24 mouse cellular contexts compared by ENCODE assay signal in the genomic region with DNA sequence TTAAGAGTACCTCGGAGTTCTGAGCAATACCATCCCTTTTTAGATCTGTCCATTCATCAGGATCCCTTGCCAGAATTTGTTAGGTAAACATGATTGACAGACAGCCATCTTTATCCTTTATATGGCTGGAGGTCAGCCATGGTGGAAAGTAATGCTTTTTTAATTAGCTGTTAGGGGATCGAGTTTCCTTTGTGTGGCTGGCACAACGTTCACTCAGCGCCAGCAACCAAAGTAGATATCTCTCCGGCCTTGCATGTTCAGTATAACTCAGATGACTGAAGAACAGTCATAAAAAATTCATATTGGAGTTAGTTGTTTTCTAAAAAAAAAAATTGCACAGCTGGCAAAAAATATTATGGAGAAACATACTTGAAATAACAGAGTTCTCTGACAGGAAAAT.
DNase-seq lines count a peak whose midpoint lies in the region; ATAC-seq and TF ChIP-seq lines count a peak whose summit lies in the region.
"Had no signal": no experiment of that assay in that cellular context is flagged by ENCODE, and none has a peak within 500 bp of the region (broad histone marks: within the 10 kb centered on the region; RNA-seq: fewer than 3 reads in every experiment).

No protein-coding gene starts in this region.

- ATAC-seq in kidney, postnatal 0 days (replicated peaks; ENCODE audit: low FRiP score, low read depth): no peak
- no peak for ATAC-seq in megakaryocyte, adult 5-6 weeks (ENCODE audit: poor library complexity, severe bottlenecking)
- ATAC-seq in hindbrain, embryonic 16.5 days: no peak
- ATAC-seq: CD4-positive, CD25-positive, alpha-beta regulatory T cell, adult 4 months; forebrain, embryonic 15.5 days; liver, embryonic 12.5 days; midbrain, embryonic 13.5 days had no signal

- TF ChIP-seq POLR2A in brain, embryonic 14.5 days (IDR thresholded peaks at IDR 0.05; ENCODE audit: borderline replicate concordance, extremely low read depth, insufficient read depth, insufficient read length, poor library complexity, severe bottlenecking): no peak

- no peaks in the 10 kb centered on the region for H3K4me1 ChIP-seq in kidney, postnatal 0 days (replicated peaks; ENCODE audit: insufficient read depth, low read length)
- H3K4me1 ChIP-seq in hindbrain, embryonic 16.5 days (ENCODE audit: control insufficient read depth, insufficient read depth, low read depth, low read length): no peaks in the 10 kb centered on the region
- H3K4me1 ChIP-seq: liver, embryonic 12.5 days; midbrain, embryonic 13.5 days; neural tube, embryonic 15.5 days had no signal

- no peaks in the 10 kb centered on the region for H3K27me3 ChIP-seq in kidney, postnatal 0 days (ENCODE audit: insufficient read depth, low read length)
- no peaks in the 10 kb centered on the region for H3K27me3 ChIP-seq in hindbrain, embryonic 16.5 days (replicated peaks; ENCODE audit: control insufficient read depth, insufficient read depth, low read length)
- H3K27me3 ChIP-seq: forebrain, embryonic 15.5 days; liver, embryonic 12.5 days; lung, embryonic 15.5 days; midbrain, embryonic 13.5 days; neural tube, embryonic 15.5 days had no signal

- H3K4me2 ChIP-seq in kidney, postnatal 0 days (ENCODE audit: low read length): no peak overlapping the region
- H3K4me2 ChIP-seq in hindbrain, embryonic 16.5 days (ENCODE audit: low read length): no peak overlapping the region
- H3K4me2 ChIP-seq: forebrain, embryonic 15.5 days; liver, embryonic 12.5 days; lung, embryonic 15.5 days; midbrain, embryonic 13.5 days; neural tube, embryonic 15.5 days had no signal

- WGBS in kidney, postnatal 0 days: 24% methylated on average over 5 of the region's 5 CpGs
- 40% methylated on average over 5 of the region's 5 CpGs for WGBS in hindbrain, embryonic 16.5 days

- no peaks in the 10 kb centered on the region for H3K36me3 ChIP-seq in kidney, postnatal 0 days (ENCODE audit: insufficient read depth, low read length)
- no peaks in the 10 kb centered on the region for H3K36me3 ChIP-seq in hindbrain, embryonic 16.5 days (ENCODE audit: control insufficient read depth, insufficient read depth, low read length)
- H3K36me3 ChIP-seq: forebrain, embryonic 15.5 days; G1E; liver, embryonic 12.5 days; lung, embryonic 15.5 days; midbrain, embryonic 13.5 days; neural tube, embryonic 15.5 days had no signal

- no peak overlapping the region for H3K9ac ChIP-seq in kidney, postnatal 0 days (ENCODE audit: low read depth, low read length)
- no peak overlapping the region for H3K9ac ChIP-seq in hindbrain, embryonic 16.5 days (ENCODE audit: low read depth, low read length)
- H3K9ac ChIP-seq: forebrain, embryonic 15.5 days; liver, embryonic 12.5 days; lung, embryonic 15.5 days; midbrain, embryonic 13.5 days; neural tube, embryonic 15.5 days had no signal

- no peak overlapping the region for H3K27ac ChIP-seq in kidney, postnatal 0 days
- H3K27ac ChIP-seq in hindbrain, embryonic 16.5 days (ENCODE audit: low read depth, low read length): no peak overlapping the region
- H3K27ac ChIP-seq: forebrain, embryonic 15.5 days; heart, adult 2 months; left cerebral cortex, adult 2 months; liver, embryonic 12.5 days; lung, embryonic 15.5 days; midbrain, embryonic 13.5 days; neural tube, embryonic 15.5 days; stomach, postnatal 0 days had no signal

- peak; percentile 47 for DNase-seq in embryo, embryonic 10 days (ENCODE audit: low spot score)
- no peak for DNase-seq in embryo, embryonic 9.5 days (ENCODE audit: extremely low spot score)
- DNase-seq in kidney, postnatal 0 days (ENCODE audit: low spot score): peak; percentile 18
- no peak for DNase-seq in kidney, postnatal 4 days
- DNase-seq in brain, embryonic 14.5 days (ENCODE audit: low read depth): peak; percentile 62
- peak; percentile 27 for DNase-seq in mesoderm, embryonic 11.5 days (ENCODE audit: low read depth, low spot score)
- DNase-seq: cerebellum, adult 2 months; gastrocnemius, postnatal 10 days; heart, adult 2 months; kidney, adult 18-20 months; kidney, postnatal 14 days; layer of hippocampus, adult 9-11 months; left cerebral cortex, postnatal 4 days had no signal

- no peak overlapping the region for H3K4me3 ChIP-seq in kidney, postnatal 0 days (replicated peaks; ENCODE audit: low read depth, low read length)
- no peak overlapping the region for H3K4me3 ChIP-seq in hindbrain, embryonic 16.5 days (ENCODE audit: low read length)
- H3K4me3 ChIP-seq: forebrain, embryonic 15.5 days; heart, adult 2 months; left cerebral cortex, adult 2 months; liver, embryonic 12.5 days; lung, embryonic 15.5 days; midbrain, embryonic 13.5 days; neural tube, embryonic 15.5 days had no signal

- H3K9me3 ChIP-seq in kidney, postnatal 0 days (replicated peaks; ENCODE audit: low read length): no peaks in the 10 kb centered on the region
- no peaks in the 10 kb centered on the region for H3K9me3 ChIP-seq in hindbrain, embryonic 16.5 days (ENCODE audit: control insufficient read depth, low read length)
- H3K9me3 ChIP-seq: forebrain, embryonic 15.5 days; G1E; liver, embryonic 12.5 days; lung, embryonic 15.5 days; midbrain, embryonic 13.5 days; neural tube, embryonic 15.5 days had no signal

- no peak for TF ChIP-seq CTCF in kidney, postnatal 0 days (IDR thresholded peaks at IDR 0.05; ENCODE audit: low read depth)
- no peak for TF ChIP-seq CTCF in brain, embryonic 14.5 days (IDR thresholded peaks at IDR 0.05; ENCODE audit: borderline replicate concordance, extremely low read depth, insufficient read depth, insufficient read length)

Comparison
In these comparisons a context has a peak if more than half of its experiments do, and no peak if none do; other contexts are left out.
1. DNase-seq: peak in embryo, embryonic 10 days (single experiment), kidney, postnatal 0 days (single experiment), brain, embryonic 14.5 days (single experiment) and mesoderm, embryonic 11.5 days (single experiment); none in embryo, embryonic 9.5 days (single experiment) and kidney, postnatal 4 days (0 of 2).